Mouse (Mus musculus): Measurements from ENCODE around the gene Ino80d. TPM values are rescaled to one million over a fixed set of nuclear protein-coding genes. Genes with fewer than 3 reads are reported as not detected.

The Ino80d gene
- polyA plus RNA-seq, 1 experiment from 2014 or later = 10.8 TPM

DNA sequence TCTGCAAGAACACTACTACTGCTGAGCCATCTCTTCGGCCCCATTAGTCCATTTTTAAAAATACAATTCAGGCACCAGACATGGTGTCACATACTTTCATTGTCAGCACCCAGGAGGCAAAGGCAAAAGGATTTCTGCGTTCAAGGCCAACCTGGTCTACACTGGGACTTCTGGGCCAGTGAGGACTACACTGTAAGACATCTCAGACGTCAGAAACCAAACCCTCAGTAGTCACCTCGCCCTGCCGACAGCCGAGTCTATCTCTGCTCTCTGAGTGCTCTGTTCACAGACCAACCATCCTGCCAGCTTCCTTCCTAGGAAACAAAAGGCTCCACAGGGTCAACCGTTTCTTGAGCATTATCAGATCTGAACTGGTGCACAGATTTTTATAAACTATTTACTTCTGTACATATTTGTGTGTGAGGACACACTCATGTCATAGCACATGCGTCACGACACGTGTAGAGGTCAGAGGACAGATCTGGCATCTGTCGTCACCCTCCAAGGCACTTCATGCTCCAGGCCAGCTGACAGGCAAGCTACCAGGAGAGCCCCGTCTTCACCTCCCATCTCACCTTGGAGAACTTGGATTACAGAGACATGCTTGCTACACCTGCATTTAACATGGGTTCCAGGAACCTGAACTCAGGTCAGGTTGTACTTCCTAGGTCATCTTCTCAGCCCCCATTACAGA is 11.6 kb downstream of the Ino80d start:
- Histone ChIP-seq H3K9me3 (no peaks in the 10 kb centered on the region), H3K27me3 (no peaks in the 10 kb centered on the region), H3K4me3 (no peak overlapping the region), H3K4me1 (no peaks in the 10 kb centered on the region), H3K4me2 (replicated peaks) (no peak overlapping the region), H3K27ac (no peak overlapping the region), H3K9ac (no peak overlapping the region), H3K36me3 (peaks cover 50% of the 10 kb centered on the region)
- 92% methylated on average over 12 of the region's 12 CpGs for WGBS
- ATAC-seq (ENCODE audit: insufficient number of reproducible peaks, insufficient read depth, low FRiP score, low TSS enrichment) = no peak

GRCm38 (mm10) chr1:63100196-63100595 is 14.3 kb downstream of the Ino80d start:
- Histone ChIP-seq H3K9me3 (no peaks in the 10 kb centered on the region), H3K27me3 (no peaks in the 10 kb centered on the region), H3K4me1 (no peaks in the 10 kb centered on the region), H3K4me2 (replicated peaks) (no peak overlapping the region), H3K27ac (no peak overlapping the region), H3K36me3 (peaks cover 63% of the 10 kb centered on the region), H3K4me3 (no peak overlapping the region), H3K9ac (no peak overlapping the region)
- ATAC-seq (ENCODE audit: insufficient number of reproducible peaks, insufficient read depth, low FRiP score, low TSS enrichment) = no peak
- WGBS = 94% methylated on average over 8 of the region's 8 CpGs

DNA sequence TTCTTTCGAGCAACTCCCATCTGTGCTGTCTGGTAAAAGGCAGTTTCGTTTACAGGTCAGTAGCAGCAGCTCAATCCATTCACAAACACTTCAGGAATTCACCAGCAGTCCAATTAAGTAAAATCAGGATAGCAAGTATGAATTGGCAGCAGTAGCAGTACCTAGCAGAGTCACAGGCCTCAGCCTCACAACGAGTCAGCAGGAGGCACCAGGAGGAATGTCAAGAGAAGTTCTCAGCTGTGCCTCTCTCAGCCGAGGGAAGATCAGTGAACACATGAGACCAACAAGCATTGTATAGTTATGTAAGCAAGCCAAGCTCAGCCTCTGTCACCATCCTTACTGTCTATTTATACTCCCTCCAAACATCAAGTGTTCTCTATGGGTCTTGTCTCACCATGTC is 15.6 kb downstream of the Ino80d start:
- no peaks in the 10 kb centered on the region for H3K4me1 ChIP-seq
- H3K27ac ChIP-seq = no peak overlapping the region
- no peak for ATAC-seq (ENCODE audit: insufficient number of reproducible peaks, insufficient read depth, low FRiP score, low TSS enrichment)
- no peak overlapping the region for H3K4me2 ChIP-seq (replicated peaks)
- no peak overlapping the region for H3K4me3 ChIP-seq
- H3K27me3 ChIP-seq = no peaks in the 10 kb centered on the region
- 80% methylated on average over 4 of the region's 4 CpGs for WGBS
- no peaks in the 10 kb centered on the region for H3K9me3 ChIP-seq
- no peak overlapping the region for H3K9ac ChIP-seq
- peaks cover 56% of the 10 kb centered on the region for H3K36me3 ChIP-seq

DNA sequence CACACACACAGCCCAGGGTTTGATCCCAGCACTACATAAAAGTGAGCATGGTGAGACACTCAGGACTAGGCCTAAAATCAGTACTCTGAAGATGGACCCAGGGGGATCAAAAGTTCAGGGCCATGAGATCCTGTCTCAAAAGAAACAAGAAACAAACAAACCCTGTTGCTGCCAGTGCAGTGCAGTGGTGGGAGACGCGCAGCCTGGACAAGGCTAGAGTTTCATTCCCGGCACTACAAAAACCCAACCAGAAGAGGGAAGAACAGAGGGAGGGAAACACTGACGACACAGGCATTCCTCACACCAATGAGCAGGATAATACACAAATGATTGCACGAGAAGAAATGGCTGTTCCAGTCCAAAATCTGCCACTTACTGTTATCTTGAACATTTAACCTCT is 18.4 kb downstream of the Ino80d start:
- H3K27ac ChIP-seq = no peak overlapping the region
- H3K9me3 ChIP-seq = no peaks in the 10 kb centered on the region
- H3K4me2 ChIP-seq (replicated peaks) = no peak overlapping the region
- H3K4me3 ChIP-seq = no peak overlapping the region
- no peaks in the 10 kb centered on the region for H3K27me3 ChIP-seq
- 75% methylated on average over 5 of the region's 5 CpGs for WGBS
- no peak overlapping the region for H3K9ac ChIP-seq
- H3K36me3 ChIP-seq = peaks cover 49% of the 10 kb centered on the region
- no peaks in the 10 kb centered on the region for H3K4me1 ChIP-seq
- ATAC-seq (ENCODE audit: insufficient number of reproducible peaks, insufficient read depth, low FRiP score, low TSS enrichment) = no peak

GRCm38 (mm10) chr1:63089795-63090194 is 24.7 kb downstream of the Ino80d start:
- Histone ChIP-seq H3K36me3 (peaks cover 56% of the 10 kb centered on the region), H3K4me1 (no peaks in the 10 kb centered on the region), H3K27ac (no peak overlapping the region), H3K9ac (no peak overlapping the region), H3K27me3 (no peaks in the 10 kb centered on the region), H3K4me3 (no peak overlapping the region), H3K4me2 (replicated peaks) (no peak overlapping the region), H3K9me3 (no peaks in the 10 kb centered on the region)
- 88% methylated on average over 5 of the region's 5 CpGs for WGBS
- ATAC-seq (ENCODE audit: insufficient number of reproducible peaks, insufficient read depth, low FRiP score, low TSS enrichment) = no peak

DNA sequence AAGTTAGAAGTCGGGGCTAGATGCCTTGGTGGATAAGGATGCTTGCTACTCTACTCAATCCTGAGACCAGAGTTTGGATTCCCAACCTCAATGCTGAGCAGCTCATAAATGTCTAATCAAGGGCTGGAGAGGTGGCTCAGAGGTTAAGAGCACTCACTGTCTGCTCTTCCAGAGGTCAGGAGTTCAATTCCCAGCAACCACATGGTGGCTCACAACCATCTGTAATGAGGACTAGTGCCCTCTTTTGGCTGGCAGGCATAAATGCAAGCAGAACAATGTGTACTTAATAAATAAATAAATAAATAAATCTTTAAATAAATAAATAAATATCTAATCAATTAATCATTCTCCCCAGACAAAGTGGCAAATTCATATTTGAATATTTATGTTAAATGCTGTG is 25.9 kb downstream of the Ino80d start:
- Histone ChIP-seq H3K36me3 (peaks cover 62% of the 10 kb centered on the region), H3K4me1 (no peaks in the 10 kb centered on the region), H3K4me2 (replicated peaks) (no peak overlapping the region), H3K9me3 (no peaks in the 10 kb centered on the region), H3K27ac (no peak overlapping the region), H3K27me3 (no peaks in the 10 kb centered on the region), H3K4me3 (no peak overlapping the region), H3K9ac (no peak overlapping the region)
- no peak for ATAC-seq (ENCODE audit: insufficient number of reproducible peaks, insufficient read depth, low FRiP score, low TSS enrichment)
- 94% methylated on average over 1 of the region's 1 CpGs for WGBS

DNA sequence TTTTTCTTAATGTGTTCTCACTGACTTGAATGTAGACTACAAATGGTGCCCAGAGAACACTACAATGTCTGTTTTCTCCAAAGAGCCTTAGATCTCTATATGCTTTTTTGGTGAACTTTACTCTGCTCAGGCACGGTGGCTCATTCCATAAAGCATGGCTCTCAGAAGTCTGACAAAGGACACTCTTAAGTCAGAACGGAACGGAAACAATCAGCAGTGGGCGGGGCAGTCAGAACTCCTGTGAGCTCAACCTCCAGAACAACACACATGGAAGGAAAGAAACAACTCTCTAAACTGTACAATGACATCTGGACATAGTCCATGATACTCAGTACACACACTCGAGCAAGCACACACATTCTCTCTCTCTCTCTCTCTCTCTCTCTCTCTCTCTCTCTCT is 34.2 kb downstream of the Ino80d start:
- peaks cover 46% of the 10 kb centered on the region for H3K36me3 ChIP-seq

DNA sequence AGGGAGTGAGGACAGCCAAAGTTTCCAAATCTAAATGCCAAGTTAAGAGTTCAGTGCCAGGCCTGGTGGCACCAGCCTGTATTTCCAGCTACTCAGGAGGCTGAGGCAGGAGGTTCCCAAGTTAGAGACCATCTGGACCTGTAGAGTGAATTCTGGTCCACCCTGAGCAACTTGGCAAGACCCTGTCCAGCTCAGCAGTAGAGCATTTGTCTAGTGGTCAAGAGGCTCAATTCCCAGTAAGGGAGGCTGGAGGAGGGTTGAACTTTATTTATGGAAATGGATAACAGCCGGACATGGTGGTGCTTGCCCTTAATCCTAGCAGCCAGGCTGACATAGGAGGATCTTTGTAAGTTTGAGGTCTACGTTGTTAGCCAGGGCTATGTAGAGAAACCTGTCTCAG is 38.1 kb downstream of the Ino80d start:
- WGBS = 90% methylated on average over 2 of the region's 2 CpGs
- Histone ChIP-seq H3K27me3 (no peaks in the 10 kb centered on the region), H3K9ac (no peak overlapping the region), H3K4me1 (no peaks in the 10 kb centered on the region), H3K36me3 (peaks cover 64% of the 10 kb centered on the region), H3K27ac (no peak overlapping the region), H3K4me2 (replicated peaks) (no peak overlapping the region), H3K9me3 (no peaks in the 10 kb centered on the region), H3K4me3 (no peak overlapping the region)
- no peak for ATAC-seq (ENCODE audit: insufficient number of reproducible peaks, insufficient read depth, low FRiP score, low TSS enrichment)

More for the DNA sequence above, 34.2 kb downstream of the Ino80d start:
- no peak overlapping the region for H3K4me2 ChIP-seq (replicated peaks)
- H3K9ac ChIP-seq = no peak overlapping the region
- 83% methylated on average over 5 of the region's 5 CpGs for WGBS
- no peaks in the 10 kb centered on the region for H3K4me1 ChIP-seq
- ATAC-seq (ENCODE audit: insufficient number of reproducible peaks, insufficient read depth, low FRiP score, low TSS enrichment) = no peak
- H3K27me3 ChIP-seq = no peaks in the 10 kb centered on the region
- H3K27ac ChIP-seq = no peak overlapping the region
- H3K9me3 ChIP-seq = no peaks in the 10 kb centered on the region
- H3K4me3 ChIP-seq = no peak overlapping the region

DNA sequence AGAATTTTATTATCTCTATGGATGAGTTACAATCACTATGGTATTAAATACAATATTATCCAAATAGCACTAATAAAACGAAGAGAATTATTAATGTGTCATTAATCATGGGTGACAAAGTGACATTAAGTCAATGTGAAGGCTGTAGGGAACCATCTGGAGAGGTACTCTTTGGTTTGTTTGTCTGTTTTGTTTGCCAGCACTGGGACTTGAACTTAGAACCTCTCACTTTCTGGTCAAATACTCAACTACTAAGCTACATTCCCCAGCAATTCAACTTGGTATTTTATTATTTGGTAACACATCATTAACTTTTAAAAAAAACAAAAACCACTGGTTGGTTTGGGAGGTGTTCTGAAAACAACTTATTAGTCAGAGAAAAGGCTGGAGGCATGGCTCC is 43.1 kb downstream of the Ino80d start:
- WGBS = 85% methylated on average over 1 of the region's 1 CpGs
- H3K9me3 ChIP-seq = no peaks in the 10 kb centered on the region
- H3K4me1 ChIP-seq = no peaks in the 10 kb centered on the region
- no peak overlapping the region for H3K27ac ChIP-seq
- no peak overlapping the region for H3K9ac ChIP-seq
- peaks cover 82% of the 10 kb centered on the region for H3K36me3 ChIP-seq
- H3K4me2 ChIP-seq (replicated peaks) = no peak overlapping the region
- no peak overlapping the region for H3K4me3 ChIP-seq
- H3K27me3 ChIP-seq = no peaks in the 10 kb centered on the region
- no peak for ATAC-seq (ENCODE audit: insufficient number of reproducible peaks, insufficient read depth, low FRiP score, low TSS enrichment)

DNA sequence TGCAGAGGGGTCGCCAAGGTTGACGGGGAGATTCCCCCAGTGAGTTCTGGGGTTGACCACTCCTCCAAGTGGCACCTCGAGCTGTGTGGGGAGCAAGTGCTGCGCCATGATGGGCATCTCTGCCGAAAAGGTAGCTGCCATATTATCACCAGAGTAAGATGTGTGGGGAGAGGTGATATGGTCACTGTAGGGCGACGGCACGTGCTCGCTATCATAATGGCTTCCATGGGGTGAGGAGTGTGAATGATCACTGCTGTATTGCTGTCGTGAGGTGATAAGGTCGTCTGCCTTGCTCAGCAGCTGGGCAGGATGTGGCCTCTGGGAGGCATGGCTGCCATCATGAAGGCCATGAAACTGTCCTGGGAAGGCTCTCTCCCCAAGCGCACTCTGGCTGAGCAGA is 56.1 kb downstream of the Ino80d start:
- H3K9me3 ChIP-seq = no peaks in the 10 kb centered on the region
- H3K36me3 ChIP-seq = peaks cover 59% of the 10 kb centered on the region
- no peak overlapping the region for H3K9ac ChIP-seq
- no peaks in the 10 kb centered on the region for H3K4me1 ChIP-seq
- no peak for ATAC-seq (ENCODE audit: insufficient number of reproducible peaks, insufficient read depth, low FRiP score, low TSS enrichment)
- no peak overlapping the region for H3K4me3 ChIP-seq
- no peak overlapping the region for H3K4me2 ChIP-seq (replicated peaks)
- H3K27ac ChIP-seq = no peak overlapping the region
- 94% methylated on average over 12 of the region's 12 CpGs for WGBS
- H3K27me3 ChIP-seq = no peaks in the 10 kb centered on the region

DNA sequence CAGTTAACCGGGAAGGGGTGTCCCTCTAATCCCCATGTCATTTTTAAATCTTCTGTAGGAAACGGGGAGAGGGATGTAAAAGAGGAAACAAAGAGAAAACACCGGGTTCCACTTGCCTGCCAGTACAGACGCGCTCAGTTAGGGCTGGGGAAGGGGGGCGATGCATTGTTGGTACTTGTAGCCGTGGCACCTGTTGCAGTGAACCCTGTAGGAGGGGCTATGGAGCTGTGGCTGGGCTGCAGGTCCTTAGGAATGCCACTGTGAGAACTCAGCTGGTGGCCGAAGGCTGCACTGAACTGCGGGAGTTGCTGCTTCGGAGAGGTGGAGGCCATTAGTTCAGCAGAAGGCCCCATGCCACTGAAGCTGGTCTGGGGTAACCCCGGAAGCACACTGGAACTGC is 56.6 kb downstream of the Ino80d start:
- no peak overlapping the region for H3K27ac ChIP-seq
- no peak overlapping the region for H3K9ac ChIP-seq
- peaks cover 54% of the 10 kb centered on the region for H3K36me3 ChIP-seq
- no peak for ATAC-seq (ENCODE audit: insufficient number of reproducible peaks, insufficient read depth, low FRiP score, low TSS enrichment)
- no peak overlapping the region for H3K4me3 ChIP-seq
- 86% methylated on average over 11 of the region's 11 CpGs for WGBS
- H3K9me3 ChIP-seq = no peaks in the 10 kb centered on the region
- no peaks in the 10 kb centered on the region for H3K27me3 ChIP-seq
- H3K4me2 ChIP-seq (replicated peaks) = no peak overlapping the region
- H3K4me1 ChIP-seq = no peaks in the 10 kb centered on the region

- peaks cover 53% of the 10 kb centered on the region for H3K36me3 ChIP-seq
- no peak overlapping the region for H3K4me2 ChIP-seq (replicated peaks)
- WGBS = 91% methylated on average over 3 of the region's 3 CpGs
- H3K9me3 ChIP-seq = no peaks in the 10 kb centered on the region
- no peaks in the 10 kb centered on the region for H3K27me3 ChIP-seq
- no peak overlapping the region for H3K9ac ChIP-seq
- H3K4me3 ChIP-seq = no peak overlapping the region
- H3K4me1 ChIP-seq = no peaks in the 10 kb centered on the region
- H3K27ac ChIP-seq = no peak overlapping the region
- ATAC-seq (ENCODE audit: insufficient number of reproducible peaks, insufficient read depth, low FRiP score, low TSS enrichment) = no peak
Measured at GRCm38 (mm10) chr1:63057318-63057717, 57.1 kb downstream of the Ino80d start.

DNA sequence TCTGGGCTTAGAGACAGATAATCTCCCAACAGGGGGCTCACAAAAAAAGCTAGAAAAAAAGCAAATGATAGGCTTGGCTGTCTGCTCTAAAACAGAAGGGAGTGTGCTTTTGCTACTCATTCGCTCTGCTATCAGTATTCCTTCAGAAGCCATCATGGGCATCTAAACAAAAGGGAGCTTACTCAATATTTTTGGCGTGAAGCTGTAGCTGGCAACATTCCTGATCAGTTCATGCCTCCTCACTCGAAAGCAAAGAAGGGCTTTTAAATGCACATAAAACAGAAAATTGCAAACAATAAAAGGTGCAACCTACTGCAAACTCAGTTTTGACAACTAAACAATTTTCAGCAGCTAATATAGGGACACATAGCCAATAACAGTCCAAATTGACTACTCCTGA is 59.1 kb downstream of the Ino80d start:
- H3K27me3 ChIP-seq = no peaks in the 10 kb centered on the region
- no peak overlapping the region for H3K4me2 ChIP-seq (replicated peaks)
- H3K4me3 ChIP-seq = no peak overlapping the region
- H3K4me1 ChIP-seq = no peaks in the 10 kb centered on the region
- no peak for ATAC-seq (ENCODE audit: insufficient number of reproducible peaks, insufficient read depth, low FRiP score, low TSS enrichment)
- H3K9me3 ChIP-seq = no peaks in the 10 kb centered on the region
- H3K9ac ChIP-seq = no peak overlapping the region
- 88% methylated on average over 3 of the region's 3 CpGs for WGBS
- H3K36me3 ChIP-seq = peaks cover 43% of the 10 kb centered on the region
- H3K27ac ChIP-seq = no peak overlapping the region
